Mouse (Mus musculus): ENCODE data around the gene Brat1. TPM values are rescaled to one million over a fixed set of nuclear protein-coding genes. Genes with fewer than 3 reads are reported as not detected.

Brat1 gene
- polyA plus RNA-seq, 1 experiment: 8.5 TPM

DNA sequence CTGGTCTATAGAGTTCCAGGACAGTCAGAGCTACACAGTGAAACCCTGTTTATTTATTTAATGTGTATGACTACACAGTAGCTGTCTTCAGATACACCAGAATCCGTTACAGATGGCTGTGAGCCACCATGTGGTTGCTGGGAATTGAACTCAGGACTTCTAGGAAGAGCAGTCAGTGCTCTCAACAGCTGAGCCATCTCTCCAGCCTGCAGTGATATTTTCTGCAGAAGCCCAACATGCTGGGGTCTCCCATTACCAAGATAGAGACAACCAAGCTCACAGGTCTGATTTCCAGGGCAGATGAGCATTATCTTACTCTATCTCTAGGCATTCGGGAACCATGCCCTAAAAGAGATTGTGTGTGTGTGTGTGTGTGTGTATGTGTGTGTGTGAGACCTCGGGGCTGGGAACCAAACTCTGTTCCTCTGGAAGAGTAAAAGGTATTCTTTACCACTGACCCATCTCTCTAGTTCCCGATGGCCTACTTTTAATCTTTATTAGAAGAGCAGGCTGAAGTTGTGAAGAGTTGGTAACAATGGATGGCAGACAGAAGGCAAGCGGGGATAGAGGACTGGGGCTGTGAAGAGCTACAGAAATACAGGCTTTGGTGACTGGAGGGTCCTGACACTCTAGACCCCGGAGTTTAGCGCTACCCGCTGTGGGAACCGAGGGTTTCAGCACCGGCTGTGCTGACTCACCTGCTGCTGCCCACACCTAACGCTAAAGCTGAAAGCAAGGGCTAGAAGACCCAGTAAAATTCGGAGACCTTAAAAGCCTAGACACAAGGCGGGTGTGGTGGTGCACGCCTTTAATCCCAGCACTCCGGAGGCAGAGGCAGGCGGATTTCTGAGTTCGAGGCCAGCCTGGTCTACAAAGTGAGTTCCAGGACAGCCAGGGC is 1.1 kb upstream of the Brat1 start:
- no peak overlapping the region for H3K4me3 ChIP-seq (replicated peaks; ENCODE audit: control insufficient read depth, low read depth, low read length)
- no peak for TF ChIP-seq POLR2A (IDR thresholded peaks at IDR 0.05; ENCODE audit: borderline replicate concordance, control insufficient read depth, low read depth, low read length)
- TF ChIP-seq CTCF (IDR thresholded peaks at IDR 0.05; ENCODE audit: control insufficient read depth, insufficient read depth, low read length): no peak
- 15% methylated on average over 17 of the region's 17 CpGs for WGBS
- peak overlapping the region; percentile 68 for H3K27ac ChIP-seq (ENCODE audit: control insufficient read depth, insufficient read depth, low read depth, low read length, poor library complexity)
- peaks cover 3% of the 10 kb centered on the region; the same call in 1 of the 2 replicates for H3K4me1 ChIP-seq (ENCODE audit: control insufficient read depth, insufficient read depth, low read length)

GRCm38 (mm10) chr5:140705501-140706171 is 825 bp downstream of the Brat1 start:
- Histone ChIP-seq H3K27ac (ENCODE audit: control insufficient read depth, insufficient read depth, low read depth, low read length, poor library complexity) (peak overlapping the region; percentile 81), H3K4me1 (ENCODE audit: control insufficient read depth, insufficient read depth, low read length) (peaks cover 3% of the 10 kb centered on the region; the same call in 1 of the 2 replicates), H3K4me3 (replicated peaks; ENCODE audit: control insufficient read depth, low read depth, low read length) (peak overlapping the region; percentile 81)
- TF ChIP-seq CTCF (IDR thresholded peaks at IDR 0.05; ENCODE audit: control insufficient read depth, insufficient read depth, low read length): no peak
- no peak for TF ChIP-seq POLR2A (IDR thresholded peaks at IDR 0.05; ENCODE audit: borderline replicate concordance, control insufficient read depth, low read depth, low read length)
- whole genome bisulfite sequencing: 38% methylated on average over 7 of the region's 7 CpGs

DNA sequence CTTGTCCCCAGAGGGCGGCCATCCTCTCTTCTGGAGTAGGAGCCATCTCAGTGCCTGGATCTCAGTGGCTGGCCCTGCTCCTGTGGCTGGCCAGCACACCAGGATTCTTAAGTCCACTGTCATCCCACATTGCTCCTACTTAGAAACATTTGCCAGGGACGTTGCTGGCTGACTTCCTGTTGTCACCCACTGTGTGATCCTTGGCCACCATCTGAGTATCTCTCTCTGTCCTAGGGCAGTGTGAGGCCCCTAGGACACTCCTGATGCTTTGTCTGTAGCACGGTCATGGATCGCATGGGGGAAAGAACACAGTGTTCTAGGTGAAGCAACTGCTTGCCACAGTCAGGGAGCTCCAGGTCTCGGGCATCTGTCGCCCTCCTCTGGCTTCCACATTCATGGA is 5.5 kb downstream of the Brat1 start:
- Histone ChIP-seq H3K27ac (ENCODE audit: control insufficient read depth, insufficient read depth, low read depth, low read length, poor library complexity) (no peak overlapping the region), H3K4me1 (ENCODE audit: control insufficient read depth, insufficient read depth, low read length) (peaks cover 3% of the 10 kb centered on the region; the same call in 1 of the 2 replicates), H3K4me3 (replicated peaks; ENCODE audit: control insufficient read depth, low read depth, low read length) (no peak overlapping the region)
- 84% methylated on average over 6 of the region's 6 CpGs for WGBS
- TF ChIP-seq POLR2A (IDR thresholded peaks at IDR 0.05; ENCODE audit: borderline replicate concordance, control insufficient read depth, low read depth, low read length) (no peak), CTCF (IDR thresholded peaks at IDR 0.05; ENCODE audit: control insufficient read depth, insufficient read depth, low read length) (no peak)

GRCm38 (mm10) chr5:140711040-140711439 is 6.2 kb downstream of the Brat1 start:
- peaks cover under 1% of the 10 kb centered on the region; the same call in 1 of the 2 replicates for H3K4me1 ChIP-seq (ENCODE audit: control insufficient read depth, insufficient read depth, low read length)
- no peak for TF ChIP-seq POLR2A (IDR thresholded peaks at IDR 0.05; ENCODE audit: borderline replicate concordance, control insufficient read depth, low read depth, low read length)
- TF ChIP-seq CTCF (IDR thresholded peaks at IDR 0.05; ENCODE audit: control insufficient read depth, insufficient read depth, low read length): no peak
- WGBS: 77% methylated on average over 5 of the region's 5 CpGs
- no peak overlapping the region for H3K27ac ChIP-seq (ENCODE audit: control insufficient read depth, insufficient read depth, low read depth, low read length, poor library complexity)
- H3K4me3 ChIP-seq (replicated peaks; ENCODE audit: control insufficient read depth, low read depth, low read length): no peak overlapping the region

- Histone ChIP-seq H3K4me3 (replicated peaks; ENCODE audit: control insufficient read depth, low read depth, low read length) (no peak overlapping the region), H3K27ac (ENCODE audit: control insufficient read depth, insufficient read depth, low read depth, low read length, poor library complexity) (no peak overlapping the region), H3K4me1 (ENCODE audit: control insufficient read depth, insufficient read depth, low read length) (no peaks in the 10 kb centered on the region)
- TF ChIP-seq CTCF (IDR thresholded peaks at IDR 0.05; ENCODE audit: control insufficient read depth, insufficient read depth, low read length): no peak
- no peak for TF ChIP-seq POLR2A (IDR thresholded peaks at IDR 0.05; ENCODE audit: borderline replicate concordance, control insufficient read depth, low read depth, low read length)
- WGBS: 37% methylated on average over 7 of the region's 7 CpGs
These were observed 16.0 kb downstream of the Brat1 start for GRCm38 (mm10) chr5:140720773-140721172.

- TF ChIP-seq CTCF (IDR thresholded peaks at IDR 0.05; ENCODE audit: control insufficient read depth, insufficient read depth, low read length) (no peak), POLR2A (IDR thresholded peaks at IDR 0.05; ENCODE audit: borderline replicate concordance, control insufficient read depth, low read depth, low read length) (no peak)
- 62% methylated on average over 3 of the region's 3 CpGs for WGBS
- Histone ChIP-seq H3K27ac (ENCODE audit: control insufficient read depth, insufficient read depth, low read depth, low read length, poor library complexity) (no peak overlapping the region), H3K4me3 (replicated peaks; ENCODE audit: control insufficient read depth, low read depth, low read length) (no peak overlapping the region), H3K4me1 (ENCODE audit: control insufficient read depth, insufficient read depth, low read length) (no peaks in the 10 kb centered on the region)
These were observed 17.3 kb downstream of the Brat1 start for GRCm38 (mm10) chr5:140722121-140722520.

DNA sequence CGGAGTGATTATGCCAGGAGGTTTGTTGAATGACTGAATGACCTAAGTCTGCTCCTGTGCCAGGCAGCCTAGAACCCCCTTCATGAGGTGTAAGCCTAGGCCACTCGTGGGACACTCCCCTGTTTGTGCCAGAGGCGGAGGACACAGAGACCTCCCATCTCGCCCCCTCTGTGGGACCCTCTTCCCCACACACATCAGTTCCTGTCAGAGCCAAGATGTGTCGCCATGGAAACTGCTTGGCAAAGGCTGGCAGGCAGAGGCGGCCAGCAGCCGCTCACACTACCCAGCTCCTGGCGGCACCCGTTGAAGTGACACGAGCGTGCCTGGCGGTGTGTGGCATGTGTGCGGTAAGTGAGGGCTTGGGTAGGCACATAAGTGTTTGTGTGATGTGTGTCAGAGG is 19.0 kb downstream of the Brat1 start, which contains the start of gene Amz1:
Amz1 (plus strand) TSS at position 306 of the 400 bp plus-strand sequence.
- WGBS: 71% methylated on average over 13 of the region's 13 CpGs
- Histone ChIP-seq H3K27ac (ENCODE audit: control insufficient read depth, insufficient read depth, low read depth, low read length, poor library complexity) (no peak within 1 kb of the TSS), H3K4me3 (replicated peaks; ENCODE audit: control insufficient read depth, low read depth, low read length) (no peak within 1 kb of the TSS), H3K4me1 (ENCODE audit: control insufficient read depth, insufficient read depth, low read length) (no peaks in the 10 kb centered on the region)
- TF ChIP-seq CTCF (IDR thresholded peaks at IDR 0.05; ENCODE audit: control insufficient read depth, insufficient read depth, low read length): no peak
- no peak for TF ChIP-seq POLR2A (IDR thresholded peaks at IDR 0.05; ENCODE audit: borderline replicate concordance, control insufficient read depth, low read depth, low read length)

Data from bone marrow, adult 2 months (tissue).